Mouse (Mus musculus) brown adipose tissue, adult 24 weeks (tissue): Measurements from ENCODE around the gene Cadm2. TPM values are rescaled to one million over a fixed set of nuclear protein-coding genes. Genes with fewer than 3 reads are reported as not detected.

ENCODE experiments used
- H3K27ac ChIP-seq: fragments of 200-500 bp; replicated peaks from 2 replicates; pipeline ENCODE4 v1.5.1; 2012; ENCODE audit warnings: low read depth, mild to moderate bottlenecking, low read length
- H3K4me1 ChIP-seq: fragments of 200-500 bp; 2 replicates; pipeline ENCODE4 v1.6.1; 2012; ENCODE audit warnings: low read length, mixed read lengths; ENCODE audit not compliant: control insufficient read depth, insufficient read depth, insufficient read length
- H3K4me3 ChIP-seq: fragments of 200-500 bp; 2 replicates; pipeline ENCODE4 v1.5.1; 2012; ENCODE audit warnings: low read depth, mild to moderate bottlenecking, low read length, moderate library complexity; ENCODE audit not compliant: insufficient read depth
- polyA plus RNA-seq: library from polyadenylated mRNA; stranded (reverse); fragments of >200 nt; gene quantifications from 2 replicates; pipeline ENCODE4 v1.2.4, GENCODE M21; 2012; ENCODE audit not compliant: missing spikeins, insufficient read depth, insufficient read length

Cadm2 gene
- polyA plus RNA-seq, 1 experiment: 1.5 TPM

- H3K27ac ChIP-seq: no peak overlapping the region
- H3K4me1 ChIP-seq: no peaks in the 10 kb centered on the region
- no peak overlapping the region for H3K4me3 ChIP-seq
Measured at GRCm38 (mm10) chr16:67591015-67591414, 29.7 kb downstream of the Cadm2 start.

GRCm38 (mm10) chr16:67578842-67579517, 41.7 kb downstream of the Cadm2 start:
- Histone ChIP-seq H3K4me3 (no peak overlapping the region), H3K27ac (no peak overlapping the region), H3K4me1 (no peaks in the 10 kb centered on the region)

- H3K4me1 ChIP-seq: no peaks in the 10 kb centered on the region
- H3K27ac ChIP-seq: no peak overlapping the region
- H3K4me3 ChIP-seq: no peak overlapping the region
Measured at GRCm38 (mm10) chr16:67575557-67575956, 45.2 kb downstream of the Cadm2 start.

GRCm38 (mm10) chr16:67526992-67527391, 93.7 kb downstream of the Cadm2 start:
- no peak overlapping the region for H3K4me3 ChIP-seq
- H3K27ac ChIP-seq: no peak overlapping the region
- H3K4me1 ChIP-seq: no peaks in the 10 kb centered on the region

- no peak overlapping the region for H3K27ac ChIP-seq
- no peak overlapping the region for H3K4me3 ChIP-seq
- H3K4me1 ChIP-seq: no peaks in the 10 kb centered on the region
Measured at GRCm38 (mm10) chr16:67524878-67525277, 95.8 kb downstream of the Cadm2 start.

- no peak overlapping the region for H3K27ac ChIP-seq
- H3K4me1 ChIP-seq: no peaks in the 10 kb centered on the region
- no peak overlapping the region for H3K4me3 ChIP-seq
Measured at GRCm38 (mm10) chr16:67518311-67518710, 102.4 kb downstream of the Cadm2 start.

GRCm38 (mm10) chr16:67515549-67515948, 105.2 kb downstream of the Cadm2 start:
- Histone ChIP-seq H3K4me3 (no peak overlapping the region), H3K27ac (no peak overlapping the region), H3K4me1 (no peaks in the 10 kb centered on the region)

- H3K27ac ChIP-seq: no peak overlapping the region
- H3K4me3 ChIP-seq: no peak overlapping the region
- H3K4me1 ChIP-seq: no peaks in the 10 kb centered on the region
Measured at GRCm38 (mm10) chr16:67509079-67509478, 111.6 kb downstream of the Cadm2 start.

- no peaks in the 10 kb centered on the region for H3K4me1 ChIP-seq
- no peak overlapping the region for H3K27ac ChIP-seq
- no peak overlapping the region for H3K4me3 ChIP-seq
Measured at GRCm38 (mm10) chr16:67482542-67482941, 138.2 kb downstream of the Cadm2 start.

- H3K4me1 ChIP-seq: no peaks in the 10 kb centered on the region
- no peak overlapping the region for H3K4me3 ChIP-seq
- no peak overlapping the region for H3K27ac ChIP-seq
Measured at GRCm38 (mm10) chr16:67467041-67467440, 153.7 kb downstream of the Cadm2 start.

GRCm38 (mm10) chr16:67436301-67436700, 184.4 kb downstream of the Cadm2 start:
- Histone ChIP-seq H3K4me3 (no peak overlapping the region), H3K27ac (no peak overlapping the region), H3K4me1 (no peaks in the 10 kb centered on the region)

- Histone ChIP-seq H3K4me1 (no peaks in the 10 kb centered on the region), H3K27ac (no peak overlapping the region), H3K4me3 (no peak overlapping the region)
Measured at GRCm38 (mm10) chr16:67425371-67425770, 195.3 kb downstream of the Cadm2 start.

GRCm38 (mm10) chr16:67410926-67411325, 209.8 kb downstream of the Cadm2 start:
- Histone ChIP-seq H3K4me1 (no peaks in the 10 kb centered on the region), H3K27ac (no peak overlapping the region), H3K4me3 (no peak overlapping the region)

GRCm38 (mm10) chr16:67410482-67410881, 210.2 kb downstream of the Cadm2 start:
- H3K27ac ChIP-seq: no peak overlapping the region
- H3K4me1 ChIP-seq: no peaks in the 10 kb centered on the region
- H3K4me3 ChIP-seq: no peak overlapping the region

GRCm38 (mm10) chr16:67367745-67368144, 253.0 kb downstream of the Cadm2 start:
- Histone ChIP-seq H3K4me3 (no peak overlapping the region), H3K4me1 (no peaks in the 10 kb centered on the region), H3K27ac (no peak overlapping the region)

- Histone ChIP-seq H3K4me3 (no peak overlapping the region), H3K27ac (no peak overlapping the region), H3K4me1 (no peaks in the 10 kb centered on the region)
Measured at GRCm38 (mm10) chr16:67348011-67348410, 272.7 kb downstream of the Cadm2 start.
